Mouse (Mus musculus) liver, postnatal 0 days (tissue): ENCODE results near the gene Tmem94.

Experiments
- CTCF ChIP-seq: sonication (generic); IDR thresholded peaks from 2 replicates; pipeline ENCODE4 v1.5.1; 2016; ENCODE audit warnings: antibody characterized with exemption, low read depth
- EP300 ChIP-seq: IDR thresholded peaks from 2 replicates; pipeline ENCODE4 v1.6.1; 2016; ENCODE audit warnings: antibody characterized with exemption, low read depth, mild to moderate bottlenecking

GRCm38 (mm10) chr11:115765607-115766141 is 441 bp downstream of the Tmem94 start:
- TF ChIP-seq CTCF (no peak), EP300 (no peak)
